Mouse (Mus musculus) heart, embryonic 14.5 days (tissue): ENCODE measurements at regions not wholly inside any gene's neighbourhood (a gene's known extent, or its start where the extent isn't known, plus 50 kb on each side); places are given as distances from the start of the nearest gene placed in this dataset.

Experiments
- ATAC-seq: fragments of 200-750 bp; cut with Nextera tagmentation; 2 replicates; pipeline ENCODE4 v1.8.0; 2017; ENCODE audit warnings: low read depth, moderate TSS enrichment; ENCODE audit not compliant: insufficient number of reproducible peaks, insufficient read depth, low FRiP score
- H3K27ac ChIP-seq, 2 experiments: fragments of 200-500 bp in 1 of 2; fragments of 300-500 bp in 1 of 2; sonication (generic) in 1 of 2; replicated peaks in 1 of 2; 2 replicates each; pipeline ENCODE4 v1.5.1; 2012 to 2014; ENCODE audit warnings: low read depth in 2 of 2, low read length in 2 of 2, control low read depth in 1 of 2, mild to moderate bottlenecking in 1 of 2, mixed read lengths in 1 of 2; ENCODE audit not compliant: control insufficient read depth in 1 of 2, insufficient read depth in 1 of 2
- H3K27me3 ChIP-seq: fragments of 300-500 bp; sonication (generic); 2 replicates; pipeline ENCODE4 v1.6.1; 2014; ENCODE audit warnings: mild to moderate bottlenecking, low read length, control low read depth; ENCODE audit not compliant: control insufficient read depth, insufficient read depth
- H3K36me3 ChIP-seq: fragments of 300-500 bp; sonication (generic); 2 replicates; pipeline ENCODE4 v1.6.1; 2014; ENCODE audit warnings: mild to moderate bottlenecking, control low read depth, low read length, mixed read lengths; ENCODE audit not compliant: control insufficient read depth, insufficient read depth
- H3K4me1 ChIP-seq, 2 experiments: fragments of 200-500 bp in 1 of 2; fragments of 300-500 bp in 1 of 2; sonication (generic) in 1 of 2; 2 replicates each; pipeline ENCODE4 v1.6.1; 2012 to 2014; ENCODE audit warnings: low read length in 2 of 2, control low read depth in 1 of 2, mixed read lengths in 1 of 2; ENCODE audit not compliant: control insufficient read depth in 2 of 2, insufficient read depth in 2 of 2
- H3K4me2 ChIP-seq: fragments of 300-500 bp; sonication (generic); 2 replicates; pipeline ENCODE4 v1.6.1; 2014; ENCODE audit warnings: mild to moderate bottlenecking, low read length
- H3K4me3 ChIP-seq, 2 experiments: fragments of 200-500 bp in 1 of 2; fragments of 300-500 bp in 1 of 2; sonication (generic) in 1 of 2; 2 replicates each; pipeline ENCODE4 v1.5.1; 2012 to 2014; ENCODE audit warnings: low read length in 2 of 2, mild to moderate bottlenecking in 2 of 2, control low read depth in 1 of 2, low read depth in 1 of 2, moderate library complexity in 1 of 2; ENCODE audit not compliant: control insufficient read depth in 1 of 2, insufficient read depth in 1 of 2
- H3K9ac ChIP-seq: fragments of 300-500 bp; sonication (generic); 2 replicates; pipeline ENCODE4 v1.6.1; 2014; ENCODE audit warnings: mild to moderate bottlenecking, low read length
- H3K9me3 ChIP-seq: fragments of 300-500 bp; sonication (generic); 2 replicates; pipeline ENCODE4 v1.6.1; 2016; ENCODE audit warnings: low read length, control low read depth; ENCODE audit not compliant: control insufficient read depth
- WGBS: fragments of 180-500 bp; shearing (Covaris S2); extraction: QIAGEN DNeasy Blood & Tissue Kit; methylation state at CpG from one replicate; pipeline ENCODE4 v1.1.7; 2014; 5-methylcytosine and 5-hydroxymethylcytosine counted together

DNA sequence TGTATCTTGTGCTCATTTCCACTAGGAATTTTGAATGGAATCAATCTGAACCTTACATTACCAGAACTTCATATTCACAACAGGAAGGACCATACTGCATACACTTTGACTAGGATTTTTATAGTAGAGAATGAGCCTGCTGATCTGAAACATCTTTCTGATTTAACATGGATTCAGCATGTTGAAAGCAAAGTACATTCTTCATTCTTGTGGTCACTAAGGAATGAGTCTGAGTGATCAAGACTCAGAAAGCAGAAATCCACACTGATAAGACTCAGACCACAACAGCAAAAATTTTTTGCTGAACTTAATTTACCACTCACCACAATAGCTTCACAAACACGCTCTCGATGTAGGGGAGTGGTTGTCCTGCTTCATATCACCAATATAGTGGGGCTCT is 309.2 kb upstream of the Nectin3 start:
- Histone ChIP-seq H3K36me3 (no peaks in the 10 kb centered on the region), H3K4me3 (no peak overlapping the region), H3K4me1 (no peaks in the 10 kb centered on the region), H3K27ac (no peak overlapping the region), H3K4me2 (no peak overlapping the region), H3K27me3 (no peaks in the 10 kb centered on the region), H3K9me3 (no peaks in the 10 kb centered on the region), H3K9ac (no peak overlapping the region)
- ATAC-seq: no peak
- 70% methylated on average over 2 of the region's 2 CpGs for WGBS

- Histone ChIP-seq H3K27me3 (no peaks in the 10 kb centered on the region), H3K4me3 (no peak overlapping the region), H3K4me1 (no peaks in the 10 kb centered on the region), H3K36me3 (no peaks in the 10 kb centered on the region), H3K9ac (no peak overlapping the region), H3K4me2 (no peak overlapping the region), H3K9me3 (no peaks in the 10 kb centered on the region), H3K27ac (no peak overlapping the region)
- 54% methylated on average over 5 of the region's 5 CpGs for WGBS
- ATAC-seq: no peak
Measured at GRCm38 (mm10) chr16:46776367-46776766, 278.0 kb upstream of the Nectin3 start.

GRCm38 (mm10) chr16:46769383-46769782 is 271.1 kb upstream of the Nectin3 start:
- Histone ChIP-seq H3K4me1 (no peaks in the 10 kb centered on the region), H3K4me2 (no peak overlapping the region), H3K27me3 (no peaks in the 10 kb centered on the region), H3K27ac (no peak overlapping the region), H3K9ac (no peak overlapping the region), H3K4me3 (no peak overlapping the region), H3K9me3 (no peaks in the 10 kb centered on the region), H3K36me3 (no peaks in the 10 kb centered on the region)
- 65% methylated on average over 4 of the region's 4 CpGs for WGBS
- ATAC-seq: no peak

GRCm38 (mm10) chr16:46768376-46768775 is 270.1 kb upstream of the Nectin3 start:
- no peaks in the 10 kb centered on the region for H3K27me3 ChIP-seq
- 40% methylated on average over 1 of the region's 1 CpGs for WGBS
- no peak for ATAC-seq
- no peak overlapping the region for H3K4me3 ChIP-seq
- H3K4me2 ChIP-seq: no peak overlapping the region
- no peak overlapping the region for H3K27ac ChIP-seq
- no peaks in the 10 kb centered on the region for H3K9me3 ChIP-seq
- H3K36me3 ChIP-seq: no peaks in the 10 kb centered on the region
- H3K4me1 ChIP-seq: no peaks in the 10 kb centered on the region
- H3K9ac ChIP-seq: no peak overlapping the region

- ATAC-seq: no peak
- 57% methylated on average over 4 of the region's 4 CpGs for WGBS
- no peak overlapping the region for H3K4me2 ChIP-seq
Measured at GRCm38 (mm10) chr16:46735140-46735539, 236.8 kb upstream of the Nectin3 start.

DNA sequence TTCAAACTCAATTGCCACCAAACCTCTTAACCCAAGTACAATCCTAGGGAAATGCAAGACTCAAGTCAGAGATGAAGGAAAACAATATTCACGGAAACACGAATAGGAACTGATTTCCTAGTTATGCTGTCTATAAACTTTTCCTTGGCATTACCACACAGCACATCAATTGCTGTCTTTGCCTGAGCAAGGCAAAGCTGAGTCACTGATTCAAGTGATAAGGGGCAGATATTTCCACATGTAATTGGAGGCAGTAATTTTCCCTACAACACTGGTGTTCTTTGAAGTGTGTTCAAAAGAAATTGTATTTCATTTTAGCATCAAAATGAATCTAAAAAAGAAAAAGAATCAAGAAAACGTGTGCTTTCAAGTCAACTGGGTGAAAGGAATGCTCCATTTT is 230.1 kb upstream of the Nectin3 start:
- 75% methylated on average over 3 of the region's 3 CpGs for WGBS
- ATAC-seq: no peak
- H3K9me3 ChIP-seq: no peaks in the 10 kb centered on the region

More at GRCm38 (mm10) chr16:46735140-46735539, 236.8 kb upstream of the Nectin3 start:
- Histone ChIP-seq H3K36me3 (no peaks in the 10 kb centered on the region), H3K9me3 (no peaks in the 10 kb centered on the region), H3K4me1 (peaks cover 2 to 6% of the 10 kb centered on the region in 2 experiments; a peak in 2 of 4 replicates), H3K9ac (no peak overlapping the region), H3K27me3 (no peaks in the 10 kb centered on the region), H3K27ac (no peak overlapping the region), H3K4me3 (no peak overlapping the region)

GRCm38 (mm10) chr16:46723660-46724059 is 225.3 kb upstream of the Nectin3 start:
- no peak overlapping the region for H3K27ac ChIP-seq
- no peaks in the 10 kb centered on the region for H3K27me3 ChIP-seq
- H3K9ac ChIP-seq: no peak overlapping the region
- no peak overlapping the region for H3K4me3 ChIP-seq
- 93% methylated on average over 4 of the region's 4 CpGs for WGBS
- no peaks in the 10 kb centered on the region for H3K36me3 ChIP-seq
- H3K9me3 ChIP-seq: no peaks in the 10 kb centered on the region
- ATAC-seq: no peak
- no peaks in the 10 kb centered on the region for H3K4me1 ChIP-seq
- no peak overlapping the region for H3K4me2 ChIP-seq

More for the DNA sequence above, 230.1 kb upstream of the Nectin3 start:
- Histone ChIP-seq H3K4me1 (no peaks in the 10 kb centered on the region), H3K27ac (no peak overlapping the region), H3K4me3 (no peak overlapping the region), H3K36me3 (no peaks in the 10 kb centered on the region), H3K9ac (no peak overlapping the region), H3K4me2 (no peak overlapping the region), H3K27me3 (no peaks in the 10 kb centered on the region)

DNA sequence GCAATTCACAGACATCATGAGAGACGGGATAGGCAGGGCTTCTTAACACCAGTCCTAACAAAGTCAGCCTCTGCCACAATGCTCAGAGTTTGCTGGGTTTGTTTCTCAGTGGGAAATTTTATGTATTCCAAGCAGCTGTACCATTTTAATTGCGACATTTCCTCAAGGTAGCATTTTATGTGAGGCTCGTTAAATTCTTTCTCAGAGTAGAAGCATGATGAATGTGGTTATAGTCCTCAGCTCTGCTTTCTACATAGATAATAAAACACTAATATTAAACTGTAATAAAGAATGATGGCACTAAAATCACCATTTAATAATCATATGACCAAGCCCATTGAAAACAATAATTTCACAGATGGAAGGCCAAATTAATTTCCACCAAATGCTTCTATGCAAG is 181.5 kb upstream of the Nectin3 start:
- 84% methylated on average over 3 of the region's 3 CpGs for WGBS
- no peaks in the 10 kb centered on the region for H3K4me1 ChIP-seq
- H3K36me3 ChIP-seq: no peaks in the 10 kb centered on the region
- no peak for ATAC-seq
- no peaks in the 10 kb centered on the region for H3K9me3 ChIP-seq
- H3K9ac ChIP-seq: no peak overlapping the region
- no peak overlapping the region for H3K27ac ChIP-seq
- H3K27me3 ChIP-seq: no peaks in the 10 kb centered on the region
- no peak overlapping the region for H3K4me2 ChIP-seq
- no peak overlapping the region for H3K4me3 ChIP-seq
